Mouse (Mus musculus) hindbrain, embryonic 10.5 days (tissue): ENCODE measurements around the gene Snrnp40. TPM values are rescaled to one million over a fixed set of nuclear protein-coding genes. Genes with fewer than 3 reads are reported as not detected.
A peak's percentile ranks its signal among the peaks of the same experiment; 100 is the strongest.

ENCODE experiments used
- DNase-seq: peaks from one replicate; pipeline ENCODE4 v3.0.0-alpha.2; 2017; ENCODE audit warnings: low spot score
- H3K27ac ChIP-seq: fragments of 300-500 bp; sonication (generic); 2 replicates; pipeline ENCODE4 v1.5.1; 2016; ENCODE audit warnings: mild to moderate bottlenecking, moderate library complexity
- H3K27me3 ChIP-seq: fragments of 300-500 bp; sonication (generic); 2 replicates; pipeline ENCODE4 v1.6.1; 2016; ENCODE audit warnings: mild to moderate bottlenecking; ENCODE audit not compliant: poor library complexity, insufficient read depth, severe bottlenecking
- H3K36me3 ChIP-seq: fragments of 300-500 bp; sonication (generic); 2 replicates; pipeline ENCODE4 v1.6.1; 2016; ENCODE audit warnings: mild to moderate bottlenecking, moderate library complexity
- H3K4me1 ChIP-seq: fragments of 300-500 bp; sonication (generic); replicated peaks from 2 replicates; pipeline ENCODE4 v1.6.1; 2016; ENCODE audit warnings: mild to moderate bottlenecking
- H3K4me3 ChIP-seq: fragments of 300-500 bp; sonication (generic); 2 replicates; pipeline ENCODE4 v1.5.1; 2016; ENCODE audit warnings: mild to moderate bottlenecking, moderate library complexity
- H3K9me3 ChIP-seq: fragments of 300-500 bp; sonication (generic); 2 replicates; pipeline ENCODE4 v1.6.1; 2016; ENCODE audit warnings: mild to moderate bottlenecking, moderate library complexity
- WGBS: fragments of 180-500 bp; shearing (Covaris S2); methylation state at CpG from one replicate; pipeline ENCODE4 v1.1.7; 2016; 5-methylcytosine and 5-hydroxymethylcytosine counted together
- polyA plus RNA-seq: library from polyadenylated mRNA; unstranded; fragments of >200 nt; fragmentation: Nextera tagmentation; extraction: Ambion mirVana; gene quantifications from 2 replicates; pipeline ENCODE4 v1.2.1, GENCODE M21; 2016

Snrnp40 gene
- polyA plus RNA-seq, 1 experiment from 2014 or later, result 204 TPM

- DNase-seq, result no peak
- no peaks in the 10 kb centered on the region for H3K9me3 ChIP-seq
- H3K27me3 ChIP-seq, result no peaks in the 10 kb centered on the region
- H3K4me3 ChIP-seq, result no peak overlapping the region
- no peak overlapping the region for H3K27ac ChIP-seq
- 91% methylated on average over 5 of the region's 5 CpGs for WGBS
- no peaks in the 10 kb centered on the region for H3K4me1 ChIP-seq
- peaks cover 72% of the 10 kb centered on the region for H3K36me3 ChIP-seq
These were observed 24.1 kb upstream of the Snrnp40 start for GRCm38 (mm10) chr4:130335867-130336266.

- no peaks in the 10 kb centered on the region for H3K27me3 ChIP-seq
- peak; percentile 49 for DNase-seq
- H3K36me3 ChIP-seq, result peaks cover 56% of the 10 kb centered on the region
- WGBS, result 41% methylated on average over 4 of the region's 4 CpGs
- no peak overlapping the region for H3K27ac ChIP-seq
- no peaks in the 10 kb centered on the region for H3K9me3 ChIP-seq
- no peak overlapping the region for H3K4me3 ChIP-seq
- H3K4me1 ChIP-seq, result no peaks in the 10 kb centered on the region
These were observed 18.2 kb upstream of the Snrnp40 start for GRCm38 (mm10) chr4:130341691-130342090.

- Histone ChIP-seq H3K4me1 (no peaks in the 10 kb centered on the region), H3K27me3 (no peaks in the 10 kb centered on the region), H3K9me3 (0 out of 2 replicates have a peak, but pooled peaks cover 4% of the 10 kb centered on the region), H3K27ac (no peak overlapping the region), H3K4me3 (no peak overlapping the region), H3K36me3 (peaks cover 87% of the 10 kb centered on the region)
- WGBS, result 96% methylated on average over 6 of the region's 6 CpGs
- no peak for DNase-seq
These were observed 10.3 kb upstream of the Snrnp40 start for GRCm38 (mm10) chr4:130349666-130350065.

GRCm38 (mm10) chr4:130350690-130351422 is 9.1 kb upstream of the Snrnp40 start:
- no peak overlapping the region for H3K4me3 ChIP-seq
- DNase-seq, result no peak
- H3K9me3 ChIP-seq, result 0 out of 2 replicates have a peak, but pooled peaks cover 4% of the 10 kb centered on the region
- WGBS, result 90% methylated on average over 16 of the region's 16 CpGs
- H3K36me3 ChIP-seq, result peaks cover 85% of the 10 kb centered on the region
- no peaks in the 10 kb centered on the region for H3K4me1 ChIP-seq
- H3K27me3 ChIP-seq, result no peaks in the 10 kb centered on the region
- no peak overlapping the region for H3K27ac ChIP-seq

- DNase-seq, result no peak
- 92% methylated on average over 7 of the region's 7 CpGs for WGBS
- Histone ChIP-seq H3K4me1 (no peaks in the 10 kb centered on the region), H3K4me3 (no peak overlapping the region), H3K36me3 (peaks cover 86% of the 10 kb centered on the region), H3K9me3 (0 out of 2 replicates have a peak, but pooled peaks cover 4% of the 10 kb centered on the region), H3K27ac (no peak overlapping the region), H3K27me3 (no peaks in the 10 kb centered on the region)
These were observed 7.3 kb upstream of the Snrnp40 start for GRCm38 (mm10) chr4:130352588-130352987.

GRCm38 (mm10) chr4:130357946-130358345 is 2.0 kb upstream of the Snrnp40 start:
- peaks cover 24% of the 10 kb centered on the region for H3K4me1 ChIP-seq
- no peak for DNase-seq
- H3K27me3 ChIP-seq, result no peaks in the 10 kb centered on the region
- peaks cover 48% of the 10 kb centered on the region for H3K36me3 ChIP-seq
- no peak overlapping the region for H3K27ac ChIP-seq
- no peak overlapping the region for H3K4me3 ChIP-seq
- no peaks in the 10 kb centered on the region for H3K9me3 ChIP-seq

GRCm38 (mm10) chr4:130360238-130360590 is 282 bp downstream of the Snrnp40 start:
- under 1% methylated on average over 19 of the region's 19 CpGs for WGBS
- Histone ChIP-seq H3K9me3 (no peaks in the 10 kb centered on the region), H3K36me3 (peaks cover 53% of the 10 kb centered on the region), H3K4me3 (peak overlapping the region; percentile 91), H3K4me1 (peaks cover 24% of the 10 kb centered on the region), H3K27ac (peak overlapping the region; percentile 94), H3K27me3 (no peaks in the 10 kb centered on the region)
- DNase-seq, result no peak

DNA sequence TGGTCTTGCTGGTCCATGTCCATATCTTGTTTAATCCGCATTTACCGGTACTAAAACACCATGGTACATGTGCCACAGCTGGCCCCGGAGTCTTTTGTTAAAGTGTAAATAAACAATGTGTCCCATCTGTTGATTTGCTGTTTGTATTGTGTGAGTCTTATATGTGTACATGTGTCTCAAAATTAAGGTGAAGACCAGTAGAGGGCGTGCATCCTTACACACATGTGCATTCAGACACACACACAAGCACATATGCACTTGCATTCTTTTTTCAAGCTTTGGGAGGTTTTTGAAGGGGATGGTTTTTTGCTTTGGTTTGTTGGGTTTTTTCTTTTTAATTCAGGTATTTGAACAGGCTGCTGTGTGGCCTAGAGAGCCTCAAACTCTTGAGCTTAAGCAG is 16.7 kb downstream of the Snrnp40 start:
- WGBS, result 93% methylated on average over 4 of the region's 4 CpGs
- Histone ChIP-seq H3K4me1 (no peaks in the 10 kb centered on the region), H3K27me3 (no peaks in the 10 kb centered on the region), H3K9me3 (no peaks in the 10 kb centered on the region), H3K36me3 (peaks cover 97% of the 10 kb centered on the region), H3K27ac (no peak overlapping the region), H3K4me3 (no peak overlapping the region)
- no peak for DNase-seq

DNA sequence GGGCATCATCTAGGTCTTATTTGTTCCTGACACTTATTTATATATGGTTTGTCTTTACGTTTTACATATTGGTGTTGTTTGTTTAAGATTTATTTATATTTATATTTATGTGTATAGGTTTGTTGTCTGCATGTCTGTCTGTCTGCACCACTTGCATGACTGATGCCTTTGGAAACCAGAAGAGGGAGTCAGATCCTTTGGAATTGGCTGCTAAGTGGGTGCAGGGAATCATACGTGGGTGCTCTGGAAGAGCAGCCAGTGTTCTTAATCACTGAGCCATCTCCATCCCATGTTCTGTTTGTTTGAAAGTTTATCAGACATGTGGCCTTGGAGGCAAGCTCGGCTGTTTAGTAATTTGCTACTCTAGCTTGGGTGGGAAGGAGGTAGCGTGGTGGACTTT is 17.6 kb downstream of the Snrnp40 start:
- Histone ChIP-seq H3K27me3 (no peaks in the 10 kb centered on the region), H3K4me1 (no peaks in the 10 kb centered on the region), H3K36me3 (peaks cover 99% of the 10 kb centered on the region), H3K4me3 (no peak overlapping the region), H3K9me3 (no peaks in the 10 kb centered on the region), H3K27ac (no peak overlapping the region)
- DNase-seq, result no peak
- WGBS, result 89% methylated on average over 4 of the region's 4 CpGs

- Histone ChIP-seq H3K4me3 (no peak overlapping the region), H3K36me3 (peaks cover 99% of the 10 kb centered on the region), H3K27me3 (no peaks in the 10 kb centered on the region), H3K9me3 (no peaks in the 10 kb centered on the region), H3K27ac (no peak overlapping the region), H3K4me1 (no peaks in the 10 kb centered on the region)
- WGBS, result 100% methylated on average over 2 of the region's 2 CpGs
- DNase-seq, result no peak
These were observed 19.2 kb downstream of the Snrnp40 start for GRCm38 (mm10) chr4:130379181-130379580.

- Histone ChIP-seq H3K36me3 (peaks cover 99% of the 10 kb centered on the region), H3K27ac (no peak overlapping the region), H3K9me3 (no peaks in the 10 kb centered on the region), H3K4me3 (no peak overlapping the region), H3K27me3 (no peaks in the 10 kb centered on the region), H3K4me1 (no peaks in the 10 kb centered on the region)
- WGBS, result 94% methylated on average over 2 of the region's 2 CpGs
- DNase-seq, result no peak
These were observed 20.5 kb downstream of the Snrnp40 start for GRCm38 (mm10) chr4:130380418-130380817.

DNA sequence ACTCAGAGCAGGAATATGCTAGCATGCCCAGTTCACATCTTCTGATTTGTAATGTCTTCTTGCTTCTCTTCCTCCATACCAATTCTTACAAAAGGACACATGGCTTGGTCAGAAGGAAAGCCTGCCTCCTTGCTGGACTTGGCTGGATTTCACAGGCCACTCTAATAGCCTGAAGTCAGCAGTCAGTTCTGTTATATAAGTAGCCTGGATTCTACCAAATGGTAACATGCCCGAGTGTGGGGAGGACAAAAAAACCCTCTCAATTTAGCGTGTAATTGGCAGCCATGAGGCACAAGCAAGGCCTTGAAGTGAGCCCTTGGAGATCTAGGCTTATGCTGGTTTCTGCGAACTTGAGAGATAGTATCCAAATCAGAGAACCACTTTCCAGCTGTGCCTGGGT is 27.3 kb downstream of the Snrnp40 start:
- WGBS, result 80% methylated on average over 3 of the region's 3 CpGs
- Histone ChIP-seq H3K36me3 (peaks cover 91% of the 10 kb centered on the region), H3K4me1 (peaks cover 15% of the 10 kb centered on the region; the same call in 1 of the 2 replicates), H3K27ac (no peak overlapping the region), H3K4me3 (no peak overlapping the region), H3K27me3 (no peaks in the 10 kb centered on the region), H3K9me3 (no peaks in the 10 kb centered on the region)
- DNase-seq, result no peak

- Histone ChIP-seq H3K27ac (no peak overlapping the region), H3K9me3 (no peaks in the 10 kb centered on the region), H3K27me3 (no peaks in the 10 kb centered on the region), H3K4me1 (peaks cover 22% of the 10 kb centered on the region; the same call in 1 of the 2 replicates), H3K4me3 (no peak overlapping the region), H3K36me3 (peaks cover 69% of the 10 kb centered on the region)
- 73% methylated on average over 6 of the region's 6 CpGs for WGBS
- DNase-seq, result no peak
These were observed 29.6 kb downstream of the Snrnp40 start for GRCm38 (mm10) chr4:130389496-130389895.
